Mouse (Mus musculus) CD4-positive, CD25-positive, alpha-beta regulatory T cell, adult 4 months (primary cell): ENCODE results near the gene Tmed3. TPM values are rescaled to one million over a fixed set of nuclear protein-coding genes. Genes with fewer than 3 reads are reported as not detected.

Experiments
- polyA plus RNA-seq, 2 experiments: library from polyadenylated mRNA; unstranded; fragments of 100-300 nt; shearing (Covaris generic); gene quantifications; one replicate each; pipeline ENCODE4 v1.2.1; 2017

Tmed3 gene
- polyA plus RNA-seq, 2 experiments from 2014 or later: 57.1 to 64.7 TPM

Other genes with a start within 250 kb of the Tmed3 start
- not detected for gene Minar1, start 81.9 kb downstream of the Tmed3 start, polyA plus RNA-seq
- gene Ankrd34c, start 33.4 kb upstream of the Tmed3 start, polyA plus RNA-seq: not detected
- gene Rasgrf1, start 204.8 kb upstream of the Tmed3 start, polyA plus RNA-seq: under 1 TPM; 0.28 to 0.95 TPM